Mouse (Mus musculus): ENCODE results near the gene Cacng4.

Gene Cacng4

GRCm38 (mm10) chr11:107773312-107773711, 21.0 kb downstream of the Cacng4 start:
- no peak for DNase-seq (ENCODE audit: low spot score)

GRCm38 (mm10) chr11:107772002-107772401, 22.4 kb downstream of the Cacng4 start:
- no peak for DNase-seq (ENCODE audit: low spot score)

- no peak for DNase-seq (ENCODE audit: low spot score)
Measured at GRCm38 (mm10) chr11:107768361-107768760, 26.0 kb downstream of the Cacng4 start.

GRCm38 (mm10) chr11:107766932-107767331, 27.4 kb downstream of the Cacng4 start:
- DNase-seq (ENCODE audit: low spot score) = no peak

DNA sequence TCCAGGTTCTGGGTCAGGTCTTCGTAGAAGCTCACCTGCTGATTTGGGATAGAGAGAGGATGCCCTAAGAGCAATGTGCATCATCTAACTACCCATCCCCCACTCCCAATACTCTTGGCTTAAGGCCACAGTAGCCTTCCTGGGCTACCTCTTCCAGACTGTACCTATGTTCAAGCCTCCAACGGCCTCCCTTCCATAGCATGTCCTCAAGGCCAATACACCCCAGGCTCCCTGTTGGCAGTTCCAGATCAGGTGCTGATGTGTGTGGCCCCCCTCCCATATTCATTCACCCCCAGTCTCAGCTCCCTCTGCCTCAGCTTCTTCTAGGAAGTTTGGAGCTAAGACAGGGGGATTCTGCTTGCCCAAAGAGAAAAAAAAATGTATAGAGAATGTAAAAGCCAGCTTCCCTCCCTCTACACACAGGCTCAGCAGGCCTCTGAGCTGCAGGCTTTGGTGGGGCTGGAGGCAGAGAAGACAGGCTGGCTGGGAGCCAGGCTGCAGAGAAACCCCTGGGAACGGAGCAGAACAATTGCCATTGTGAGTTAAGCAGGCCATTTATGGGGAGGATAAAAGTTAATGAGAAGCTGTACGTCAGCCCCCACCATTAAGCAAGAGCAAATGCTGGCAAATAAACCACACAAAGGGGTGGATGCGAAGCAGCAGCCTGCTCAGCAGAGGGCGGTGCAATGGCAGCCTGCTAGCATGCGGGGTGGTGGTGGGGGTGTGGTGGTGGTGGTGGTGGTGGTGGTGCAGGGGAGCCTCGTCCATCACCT, 31.5 kb downstream of the Cacng4 start:
- DNase-seq (ENCODE audit: low spot score) = no peak

- no peak for DNase-seq (ENCODE audit: low spot score)
Measured at GRCm38 (mm10) chr11:107761790-107762500, 32.4 kb downstream of the Cacng4 start.

- DNase-seq (ENCODE audit: low spot score) = no peak
Measured at GRCm38 (mm10) chr11:107760001-107760400, 34.4 kb downstream of the Cacng4 start.

GRCm38 (mm10) chr11:107759516-107759915, 34.8 kb downstream of the Cacng4 start:
- no peak for DNase-seq (ENCODE audit: low spot score)

DNA sequence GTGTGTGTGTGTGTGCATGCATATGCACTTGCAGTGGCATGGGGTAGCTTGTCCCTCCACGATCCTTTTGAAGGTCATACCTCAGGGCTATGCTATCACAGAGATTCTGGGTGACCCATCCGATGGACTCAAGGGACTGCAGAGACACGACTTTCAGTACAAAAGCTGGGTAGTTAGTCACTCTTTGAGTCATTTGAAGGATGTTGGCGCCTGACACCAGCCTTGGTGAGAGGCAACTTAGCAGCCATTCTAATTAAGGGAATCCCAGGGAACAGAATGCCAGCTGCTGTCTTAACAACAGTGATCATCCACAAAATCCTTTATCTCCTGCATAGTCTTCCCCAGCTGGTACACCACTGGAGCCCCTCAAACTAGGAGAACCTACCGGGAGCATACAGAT, 45.2 kb downstream of the Cacng4 start:
- DNase-seq (ENCODE audit: low spot score) = no peak

DNA sequence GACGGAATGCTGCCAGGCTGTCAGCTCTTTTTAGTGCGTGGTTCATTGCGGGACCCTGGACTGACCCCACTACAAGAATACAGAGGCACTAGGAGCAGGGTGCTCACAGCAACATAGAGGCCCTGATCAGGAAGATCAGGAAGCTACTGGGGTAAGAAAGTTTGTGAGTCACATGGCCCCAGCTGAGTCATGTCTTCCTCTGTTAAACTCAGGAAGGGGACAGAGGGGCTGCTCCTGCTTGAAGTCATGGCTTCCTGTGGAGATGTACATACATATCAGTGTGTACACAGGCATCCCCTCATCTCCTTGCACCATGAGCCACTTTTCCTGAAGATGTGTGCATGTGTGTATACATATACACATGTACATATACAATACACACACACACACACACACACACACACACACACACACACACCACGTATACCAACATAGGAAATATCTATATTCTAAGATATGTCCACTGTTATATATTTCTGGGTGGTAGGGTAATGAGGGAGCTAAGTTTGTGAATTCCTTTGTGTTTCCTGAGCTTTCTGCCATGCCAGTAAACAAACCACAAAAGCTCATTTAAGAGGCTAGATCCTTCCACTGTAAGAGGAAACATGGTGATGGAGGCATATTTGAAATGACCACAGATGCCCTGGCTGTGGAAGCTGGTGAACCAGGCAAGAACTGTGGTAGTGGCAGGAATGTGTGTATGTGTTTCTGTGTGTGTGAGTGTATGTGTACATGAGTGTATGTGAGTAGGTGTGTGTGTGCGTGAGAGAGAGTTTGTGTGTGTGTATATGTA, 45.9 kb downstream of the Cacng4 start:
- no peak for DNase-seq (ENCODE audit: low spot score)

DNA sequence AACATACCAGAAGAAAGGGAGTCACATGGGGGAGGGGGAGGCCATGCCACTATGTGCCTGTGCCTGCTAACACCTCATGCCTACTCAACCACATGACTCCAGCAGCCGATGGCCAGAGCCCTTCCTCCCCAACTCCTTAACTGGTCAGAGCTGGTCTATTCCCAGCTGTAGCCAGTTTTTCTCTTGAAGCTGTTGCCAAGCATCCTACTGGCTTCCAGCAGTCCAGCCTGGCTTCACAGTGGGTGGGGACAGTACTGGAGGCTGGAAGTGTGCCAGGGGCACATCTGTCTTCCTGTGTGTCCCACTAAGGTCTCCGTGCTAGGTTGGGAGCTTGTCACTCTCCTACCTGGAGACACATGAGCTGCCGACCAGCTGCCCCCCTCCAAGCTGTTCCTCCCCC, 51.3 kb downstream of the Cacng4 start:
- no peak for DNase-seq (ENCODE audit: low spot score)

GRCm38 (mm10) chr11:107738418-107739099, 55.8 kb downstream of the Cacng4 start:
- DNase-seq (ENCODE audit: low spot score) = no peak

DNA sequence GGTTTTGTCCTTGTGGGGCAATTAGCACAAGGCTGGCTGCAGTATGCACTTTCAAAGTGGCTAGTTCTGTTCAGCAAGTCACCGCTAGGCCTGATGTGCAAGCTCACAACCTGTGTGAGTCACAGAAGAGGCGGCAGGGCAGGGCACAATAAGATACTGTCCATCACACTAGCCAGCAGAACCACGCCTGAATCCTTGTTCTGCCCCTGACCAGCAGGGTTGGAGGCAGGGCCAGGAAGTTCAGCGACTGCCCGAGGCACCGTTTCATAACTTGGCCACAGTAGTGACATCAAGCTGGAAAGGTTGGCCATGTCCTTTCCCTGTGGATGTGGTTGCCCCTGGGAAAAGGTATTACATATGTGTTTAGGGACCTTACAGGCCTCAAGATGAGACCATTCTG, 56.5 kb downstream of the Cacng4 start:
- no peak for DNase-seq (ENCODE audit: low spot score)

DNA sequence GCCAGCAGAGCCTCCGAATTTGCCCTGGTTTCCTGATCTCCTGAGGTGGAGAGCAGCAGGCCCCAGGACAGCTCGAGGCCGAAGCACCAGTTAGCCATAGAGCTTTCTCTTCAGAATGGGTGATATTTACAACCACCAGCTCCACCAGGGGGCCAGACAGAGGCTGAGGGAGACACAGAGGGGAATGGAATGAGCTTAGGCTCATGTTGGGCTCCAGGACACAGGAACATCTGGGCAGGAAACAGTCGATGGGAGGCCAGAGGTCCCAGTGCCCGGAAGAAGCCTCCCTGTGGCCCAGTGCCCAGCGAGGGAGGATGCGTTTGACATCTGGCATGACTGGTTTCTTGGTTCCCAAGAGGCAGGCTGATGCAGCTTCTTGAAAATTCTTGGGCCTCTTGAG, 60.2 kb downstream of the Cacng4 start:
- DNase-seq (ENCODE audit: low spot score) = no peak

- no peak for DNase-seq (ENCODE audit: low spot score)
Measured at GRCm38 (mm10) chr11:107731498-107731897, 62.9 kb downstream of the Cacng4 start.

- no peak for DNase-seq (ENCODE audit: low spot score)
Measured at GRCm38 (mm10) chr11:107730940-107731339, 63.4 kb downstream of the Cacng4 start.

DNA sequence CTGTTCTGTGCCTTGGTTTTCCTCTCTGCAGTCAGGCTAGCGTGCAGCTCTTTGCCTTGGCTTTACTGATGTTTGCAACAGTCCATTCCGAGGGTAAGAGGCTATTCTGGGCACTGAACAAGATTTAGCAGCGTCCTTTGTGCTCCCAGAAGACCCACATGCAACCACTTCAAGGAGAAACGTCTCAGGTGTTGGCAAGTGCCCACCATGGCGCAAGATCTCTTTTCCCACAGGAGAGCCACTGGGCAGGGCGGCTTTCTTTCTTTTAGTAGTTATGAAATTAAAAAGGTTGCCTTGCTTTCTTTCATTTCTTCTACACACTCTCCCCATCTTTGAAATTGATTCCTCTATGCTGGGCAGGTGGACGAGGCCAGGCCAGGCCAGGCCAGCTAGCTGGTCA, 65.2 kb downstream of the Cacng4 start:
- DNase-seq (ENCODE audit: low spot score) = no peak

GRCm38 (mm10) chr11:107728073-107728863, 66.1 kb downstream of the Cacng4 start:
- peak; percentile 25 for DNase-seq (ENCODE audit: low spot score)

DNA sequence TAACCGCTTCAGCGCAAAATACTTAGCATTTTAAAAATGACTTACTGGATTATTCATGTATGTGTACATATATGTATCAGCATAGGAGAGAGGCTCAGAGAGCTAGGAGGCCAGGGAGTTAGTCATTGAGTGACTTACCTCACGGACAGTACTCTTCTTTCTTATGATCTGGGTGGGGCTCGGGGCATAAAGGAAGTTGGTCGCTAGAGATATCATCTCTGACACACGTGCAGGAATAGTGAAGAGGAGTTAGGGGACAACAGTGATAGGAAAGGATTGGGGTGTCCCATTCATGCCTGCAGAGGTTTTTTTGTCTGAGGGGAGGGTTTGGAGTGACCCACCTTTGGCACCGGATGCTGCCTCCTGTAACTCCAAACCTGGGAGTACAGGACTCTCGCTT, 69.8 kb downstream of the Cacng4 start:
- no peak for DNase-seq (ENCODE audit: low spot score)

DNA sequence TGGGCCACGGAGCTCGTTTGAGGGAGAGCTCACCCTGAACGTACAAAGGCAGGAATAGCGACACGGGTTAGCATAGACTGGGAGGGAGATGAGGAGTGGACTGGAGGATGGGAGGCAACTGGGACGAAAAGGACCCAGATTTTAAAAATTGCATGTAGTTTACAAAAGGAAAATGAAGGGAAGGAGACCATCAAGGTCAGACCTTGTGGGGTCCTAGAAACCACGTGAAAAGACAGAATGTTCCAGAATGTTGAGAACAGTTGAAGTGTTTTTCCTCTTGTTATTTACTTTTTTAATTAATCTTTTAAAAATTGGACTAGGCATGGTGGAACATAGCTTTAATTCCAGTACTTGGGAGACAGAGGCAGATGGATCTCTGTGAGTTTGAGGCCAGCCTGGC, 73.3 kb downstream of the Cacng4 start:
- no peak for DNase-seq (ENCODE audit: low spot score)

DNA sequence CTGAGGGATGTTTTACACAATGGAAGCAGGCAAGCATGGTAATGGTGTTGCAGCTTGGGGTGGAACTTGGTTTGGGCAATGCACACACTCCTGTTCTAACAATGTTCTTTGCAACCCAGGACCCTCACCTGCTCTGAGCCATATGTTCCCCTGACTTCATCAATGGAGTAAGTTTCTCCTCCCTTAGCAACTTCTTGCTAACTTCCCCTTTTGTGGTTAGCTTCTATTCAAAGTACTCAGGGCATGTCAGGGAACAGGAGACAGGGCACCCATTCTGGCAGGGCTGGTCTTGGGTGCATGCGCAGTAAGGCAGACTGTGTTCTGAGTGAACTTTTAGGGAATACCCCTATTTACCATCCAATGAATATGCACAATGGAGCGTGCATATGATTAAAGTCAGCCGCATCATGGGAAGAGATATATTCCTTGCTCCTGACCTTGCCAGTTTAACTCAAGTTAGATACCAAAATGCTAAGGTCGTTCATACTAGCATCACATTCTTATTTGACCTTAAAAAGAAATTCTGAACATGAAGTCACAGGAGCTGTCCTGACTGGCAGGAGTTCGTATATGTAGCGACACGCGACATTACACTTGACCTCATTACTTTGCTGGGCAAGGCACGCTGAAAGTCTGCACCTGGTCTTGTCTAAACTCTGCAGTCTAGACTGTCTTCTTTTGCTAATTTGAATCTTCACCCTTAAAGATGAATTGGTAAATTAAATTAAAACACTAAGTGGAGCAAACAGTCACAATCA, 73.9 kb downstream of the Cacng4 start:
- no peak for DNase-seq (ENCODE audit: low spot score)
